Mouse (Mus musculus): ENCODE measurements around the gene Crtc3. TPM values are rescaled to one million over a fixed set of nuclear protein-coding genes. Genes with fewer than 3 reads are reported as not detected.

The Crtc3 gene
- polyA plus RNA-seq, 1 experiment = 43.6 TPM

DNA sequence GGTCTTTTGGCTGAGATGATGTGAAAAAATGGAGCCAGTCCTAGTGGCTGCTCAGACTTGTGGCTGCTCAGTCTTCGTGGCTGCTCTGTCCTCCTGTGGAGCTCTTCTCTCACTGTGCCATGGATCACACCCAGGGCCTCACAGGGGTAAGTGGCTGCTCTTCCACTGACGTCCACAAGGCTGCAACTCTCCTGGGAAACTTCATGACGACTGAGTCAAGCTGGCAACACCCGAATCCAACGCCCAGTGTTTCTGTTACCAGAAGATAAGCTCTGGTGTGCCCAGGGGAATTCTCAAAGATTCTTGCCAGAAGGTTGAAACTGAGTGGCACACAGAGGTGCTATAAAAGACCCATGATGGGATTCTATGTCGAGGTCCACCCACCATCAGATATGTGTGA, 13.8 kb upstream of the Crtc3 start:
- TF ChIP-seq POLR2A (IDR thresholded peaks at IDR 0.05; ENCODE audit: control insufficient read depth, extremely low read depth, insufficient read depth, low read length, poor library complexity) = no peak
- TF ChIP-seq CTCF (IDR thresholded peaks at IDR 0.05; ENCODE audit: borderline replicate concordance, control insufficient read depth, extremely low read depth, insufficient read depth, low read length, poor library complexity) = no peak
- DNase-seq = no peak
- H3K4me1 ChIP-seq (replicated peaks; ENCODE audit: control insufficient read depth, insufficient read depth, low read length) = peaks cover 6% of the 10 kb centered on the region
- no peak overlapping the region for H3K27ac ChIP-seq (ENCODE audit: control insufficient read depth, insufficient read depth, low read length)
- WGBS = 88% methylated on average over 6 of the region's 6 CpGs
- no peaks in the 10 kb centered on the region for H3K36me3 ChIP-seq (ENCODE audit: control insufficient read depth, insufficient read depth, low read length)
- no peak overlapping the region for H3K4me3 ChIP-seq (ENCODE audit: control insufficient read depth, insufficient read depth, low read length)
- no peaks in the 10 kb centered on the region for H3K27me3 ChIP-seq (ENCODE audit: control insufficient read depth, insufficient read depth, low read length)

DNA sequence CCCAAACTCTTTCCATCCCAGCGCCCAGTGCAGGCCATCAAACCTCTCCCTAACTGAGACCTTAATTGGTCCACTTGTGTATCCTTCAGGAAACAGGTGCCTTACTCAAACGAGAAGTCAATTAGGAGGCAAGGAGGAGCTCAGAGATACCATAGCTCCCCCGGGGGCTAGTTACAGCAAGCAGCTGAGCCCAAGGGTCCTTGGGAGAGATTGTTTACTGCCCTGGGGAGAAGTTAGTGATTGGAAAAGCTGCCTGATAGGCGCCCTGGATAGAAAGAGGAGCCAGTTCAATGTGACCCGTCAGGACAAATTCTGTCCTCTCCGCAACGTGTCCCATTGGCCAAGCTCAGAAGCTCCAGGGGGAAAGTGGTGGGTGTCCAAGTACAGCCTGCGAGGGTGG, 11.0 kb upstream of the Crtc3 start:
- H3K4me1 ChIP-seq (replicated peaks; ENCODE audit: control insufficient read depth, insufficient read depth, low read length) = peaks cover 21% of the 10 kb centered on the region
- no peak for DNase-seq
- TF ChIP-seq POLR2A (IDR thresholded peaks at IDR 0.05; ENCODE audit: control insufficient read depth, extremely low read depth, insufficient read depth, low read length, poor library complexity) = no peak
- no peak for TF ChIP-seq CTCF (IDR thresholded peaks at IDR 0.05; ENCODE audit: borderline replicate concordance, control insufficient read depth, extremely low read depth, insufficient read depth, low read length, poor library complexity)
- H3K27ac ChIP-seq (ENCODE audit: control insufficient read depth, insufficient read depth, low read length) = no peak overlapping the region
- no peaks in the 10 kb centered on the region for H3K27me3 ChIP-seq (ENCODE audit: control insufficient read depth, insufficient read depth, low read length)
- no peaks in the 10 kb centered on the region for H3K36me3 ChIP-seq (ENCODE audit: control insufficient read depth, insufficient read depth, low read length)
- 91% methylated on average over 8 of the region's 8 CpGs for WGBS
- no peak overlapping the region for H3K4me3 ChIP-seq (ENCODE audit: control insufficient read depth, insufficient read depth, low read length)

DNA sequence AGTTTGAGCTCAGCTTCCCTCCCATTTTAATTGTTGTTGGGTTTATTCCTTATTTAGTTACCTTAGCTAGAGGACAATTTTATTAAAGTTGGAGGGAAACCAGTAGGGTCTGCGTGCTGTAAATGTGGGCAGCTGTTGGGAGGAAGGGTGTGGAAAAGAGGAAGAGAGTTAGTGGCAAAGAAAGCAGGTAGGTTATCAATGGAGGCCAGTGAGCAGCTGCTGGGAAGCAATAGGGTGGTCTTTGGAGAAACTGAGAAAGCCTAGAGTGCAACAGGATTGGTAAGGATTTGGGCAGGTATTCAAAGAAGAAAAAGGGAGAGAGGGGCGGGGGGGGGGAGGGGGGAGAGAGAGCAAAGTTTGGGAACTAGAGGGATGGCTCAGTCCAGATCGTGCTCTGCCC, 10.3 kb upstream of the Crtc3 start:
- TF ChIP-seq CTCF (IDR thresholded peaks at IDR 0.05; ENCODE audit: borderline replicate concordance, control insufficient read depth, extremely low read depth, insufficient read depth, low read length, poor library complexity) = no peak
- TF ChIP-seq POLR2A (IDR thresholded peaks at IDR 0.05; ENCODE audit: control insufficient read depth, extremely low read depth, insufficient read depth, low read length, poor library complexity) = no peak
- H3K4me1 ChIP-seq (replicated peaks; ENCODE audit: control insufficient read depth, insufficient read depth, low read length) = peaks cover 21% of the 10 kb centered on the region
- WGBS = 69% methylated on average over 3 of the region's 3 CpGs
- H3K36me3 ChIP-seq (ENCODE audit: control insufficient read depth, insufficient read depth, low read length) = no peaks in the 10 kb centered on the region
- H3K4me3 ChIP-seq (ENCODE audit: control insufficient read depth, insufficient read depth, low read length) = no peak overlapping the region
- H3K27ac ChIP-seq (ENCODE audit: control insufficient read depth, insufficient read depth, low read length) = no peak overlapping the region
- no peak for DNase-seq
- no peaks in the 10 kb centered on the region for H3K27me3 ChIP-seq (ENCODE audit: control insufficient read depth, insufficient read depth, low read length)

DNA sequence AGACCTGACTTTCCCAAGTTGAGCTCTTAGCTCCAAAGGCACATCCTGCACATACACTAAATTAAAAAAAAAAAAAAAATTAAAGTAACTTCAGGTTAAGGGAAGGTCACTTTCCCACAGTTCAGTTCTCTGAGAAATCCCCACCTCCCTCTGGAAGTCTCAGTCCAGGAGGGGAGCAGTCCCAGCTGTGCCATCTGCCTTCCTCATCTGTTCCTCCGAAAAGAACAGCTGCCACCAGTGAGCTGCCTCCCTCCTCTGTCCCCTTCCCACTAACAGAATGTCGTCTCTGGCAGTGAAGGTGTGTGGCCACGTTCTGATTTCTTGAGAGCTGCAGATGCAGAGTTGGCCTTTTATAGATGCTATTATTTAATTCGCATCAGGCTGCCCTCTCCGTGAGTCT, 9.2 kb upstream of the Crtc3 start:
- DNase-seq = no peak
- WGBS = 64% methylated on average over 5 of the region's 5 CpGs
- no peak for TF ChIP-seq CTCF (IDR thresholded peaks at IDR 0.05; ENCODE audit: borderline replicate concordance, control insufficient read depth, extremely low read depth, insufficient read depth, low read length, poor library complexity)
- no peak for TF ChIP-seq POLR2A (IDR thresholded peaks at IDR 0.05; ENCODE audit: control insufficient read depth, extremely low read depth, insufficient read depth, low read length, poor library complexity)
- no peaks in the 10 kb centered on the region for H3K27me3 ChIP-seq (ENCODE audit: control insufficient read depth, insufficient read depth, low read length)
- H3K36me3 ChIP-seq (ENCODE audit: control insufficient read depth, insufficient read depth, low read length) = no peaks in the 10 kb centered on the region
- H3K4me3 ChIP-seq (ENCODE audit: control insufficient read depth, insufficient read depth, low read length) = no peak overlapping the region
- H3K27ac ChIP-seq (ENCODE audit: control insufficient read depth, insufficient read depth, low read length) = peak overlapping the region; percentile 4; the same call in 1 of the 2 replicates
- peaks cover 21% of the 10 kb centered on the region for H3K4me1 ChIP-seq (replicated peaks; ENCODE audit: control insufficient read depth, insufficient read depth, low read length)

DNA sequence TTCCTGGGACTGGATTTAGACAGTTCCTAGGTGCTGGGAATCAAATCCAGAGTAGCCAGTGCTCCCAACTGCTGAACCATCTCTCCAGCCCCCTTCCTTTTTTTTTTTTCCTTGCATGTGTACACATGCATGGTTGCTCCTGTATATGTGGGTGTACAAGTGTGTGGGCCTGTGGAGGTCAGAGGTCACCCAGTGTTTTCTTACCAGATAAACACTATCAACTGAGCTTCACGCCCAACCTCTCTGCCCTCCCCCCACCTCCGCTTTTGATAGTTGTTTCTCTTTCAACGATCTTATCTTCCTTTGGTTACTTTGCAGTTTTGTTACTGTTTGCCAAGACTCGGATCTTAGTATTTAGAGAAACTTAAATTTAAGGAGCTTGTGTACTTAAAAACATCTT, 8.2 kb upstream of the Crtc3 start:
- Histone ChIP-seq H3K27me3 (ENCODE audit: control insufficient read depth, insufficient read depth, low read length) (no peaks in the 10 kb centered on the region), H3K27ac (ENCODE audit: control insufficient read depth, insufficient read depth, low read length) (peak overlapping the region; percentile 62; the same call in 1 of the 2 replicates), H3K36me3 (ENCODE audit: control insufficient read depth, insufficient read depth, low read length) (no peaks in the 10 kb centered on the region), H3K4me1 (replicated peaks; ENCODE audit: control insufficient read depth, insufficient read depth, low read length) (peaks cover 21% of the 10 kb centered on the region), H3K4me3 (ENCODE audit: control insufficient read depth, insufficient read depth, low read length) (no peak overlapping the region)
- 6% methylated on average over 4 of the region's 4 CpGs for WGBS
- no peak for TF ChIP-seq POLR2A (IDR thresholded peaks at IDR 0.05; ENCODE audit: control insufficient read depth, extremely low read depth, insufficient read depth, low read length, poor library complexity)
- no peak for TF ChIP-seq CTCF (IDR thresholded peaks at IDR 0.05; ENCODE audit: borderline replicate concordance, control insufficient read depth, extremely low read depth, insufficient read depth, low read length, poor library complexity)
- peak; percentile 38 for DNase-seq

DNA sequence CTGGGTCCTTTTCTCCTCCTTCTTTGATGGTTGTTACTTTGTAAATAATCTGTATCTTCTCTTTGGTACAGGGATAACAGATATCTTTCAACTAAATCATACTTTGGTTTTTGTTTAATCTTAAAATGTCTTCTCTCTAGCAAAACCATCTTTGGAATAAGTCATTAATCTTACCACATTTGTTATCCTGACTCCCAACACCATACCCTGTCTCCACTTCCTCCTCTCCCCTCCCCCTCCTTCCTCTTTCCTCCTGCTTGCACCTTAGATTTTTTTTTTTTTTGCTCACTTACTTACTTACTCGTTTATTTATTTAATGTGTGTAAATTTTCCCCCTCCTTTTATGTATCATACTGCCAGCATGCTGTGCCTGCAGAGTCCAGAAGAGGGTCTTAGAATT, 7.7 kb upstream of the Crtc3 start:
- TF ChIP-seq POLR2A (IDR thresholded peaks at IDR 0.05; ENCODE audit: control insufficient read depth, extremely low read depth, insufficient read depth, low read length, poor library complexity) = no peak
- Histone ChIP-seq H3K27me3 (ENCODE audit: control insufficient read depth, insufficient read depth, low read length) (no peaks in the 10 kb centered on the region), H3K27ac (ENCODE audit: control insufficient read depth, insufficient read depth, low read length) (peak overlapping the region; percentile 62; the same call in 1 of the 2 replicates), H3K4me1 (replicated peaks; ENCODE audit: control insufficient read depth, insufficient read depth, low read length) (peaks cover 21% of the 10 kb centered on the region), H3K4me3 (ENCODE audit: control insufficient read depth, insufficient read depth, low read length) (no peak overlapping the region), H3K36me3 (ENCODE audit: control insufficient read depth, insufficient read depth, low read length) (no peaks in the 10 kb centered on the region)
- no peak for DNase-seq
- 3% methylated on average over 1 of the region's 1 CpGs for WGBS

DNA sequence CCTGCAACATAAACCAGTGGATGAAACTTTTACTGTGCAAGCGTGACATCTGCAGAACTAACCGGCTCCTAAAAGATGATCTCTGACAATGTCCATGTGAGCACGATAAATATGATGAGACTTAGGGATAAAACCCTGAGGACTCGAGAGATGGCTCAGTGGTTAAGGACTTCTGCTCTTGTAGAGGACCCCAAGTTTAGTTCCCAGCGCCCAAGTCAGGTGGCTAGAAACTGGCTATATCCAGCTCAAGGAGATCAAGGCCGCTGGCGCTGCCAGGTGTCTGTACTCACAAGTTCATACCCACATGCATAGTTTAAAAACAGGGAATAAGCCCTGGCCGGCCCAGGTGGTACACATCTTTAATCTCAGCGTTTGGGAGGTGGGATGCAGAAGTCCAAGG, 3.8 kb upstream of the Crtc3 start:
- Histone ChIP-seq H3K36me3 (ENCODE audit: control insufficient read depth, insufficient read depth, low read length) (no peaks in the 10 kb centered on the region), H3K27me3 (ENCODE audit: control insufficient read depth, insufficient read depth, low read length) (no peaks in the 10 kb centered on the region), H3K4me1 (replicated peaks; ENCODE audit: control insufficient read depth, insufficient read depth, low read length) (peaks cover 25% of the 10 kb centered on the region), H3K27ac (ENCODE audit: control insufficient read depth, insufficient read depth, low read length) (no peak overlapping the region), H3K4me3 (ENCODE audit: control insufficient read depth, insufficient read depth, low read length) (no peak overlapping the region)
- no peak for DNase-seq
- 96% methylated on average over 9 of the region's 9 CpGs for WGBS
- TF ChIP-seq POLR2A (IDR thresholded peaks at IDR 0.05; ENCODE audit: control insufficient read depth, extremely low read depth, insufficient read depth, low read length, poor library complexity) = no peak
- no peak for TF ChIP-seq CTCF (IDR thresholded peaks at IDR 0.05; ENCODE audit: borderline replicate concordance, control insufficient read depth, extremely low read depth, insufficient read depth, low read length, poor library complexity)

All from thymus, adult 2 months (tissue).